Mouse (Mus musculus): ENCODE results near the gene Hrc.
A peak's percentile ranks its signal among the peaks of the same experiment; 100 is the strongest.

Gene Hrc

DNA sequence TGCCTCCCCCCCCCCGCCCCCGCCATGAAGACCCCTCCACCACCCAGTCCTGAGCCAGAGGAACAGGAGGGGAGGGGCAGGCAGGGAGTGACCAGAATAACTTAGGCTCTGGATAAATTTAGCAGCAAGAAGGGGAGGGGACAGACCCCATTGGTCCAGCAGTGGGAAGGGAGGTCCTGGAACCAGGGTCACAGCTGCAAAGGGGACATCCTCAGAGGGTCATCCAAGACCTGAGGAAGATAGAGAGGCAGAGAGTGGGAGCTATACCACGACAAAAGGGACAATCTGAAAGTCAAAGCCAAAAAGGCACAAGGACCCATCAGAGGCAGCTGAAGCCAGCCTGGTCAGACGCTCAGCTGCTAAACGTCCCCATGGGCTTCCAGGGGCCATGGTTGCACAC is at the start of gene Hrc:
Gene Hrc, plus strand, starts transcription at position 235 of the 400 bp plus-strand sequence.
- no peak for DNase-seq (ENCODE audit: extremely low spot score, low read depth, low spot score)

GRCm38 (mm10) chr7:45286486-45286885 is 48.6 kb upstream of the Hrc start:
- DNase-seq (ENCODE audit: extremely low spot score, low read depth, low spot score): no peak

- DNase-seq (ENCODE audit: extremely low spot score, low read depth, low spot score): no peak
These were observed 38.5 kb upstream of the Hrc start for GRCm38 (mm10) chr7:45296626-45297025.

DNA sequence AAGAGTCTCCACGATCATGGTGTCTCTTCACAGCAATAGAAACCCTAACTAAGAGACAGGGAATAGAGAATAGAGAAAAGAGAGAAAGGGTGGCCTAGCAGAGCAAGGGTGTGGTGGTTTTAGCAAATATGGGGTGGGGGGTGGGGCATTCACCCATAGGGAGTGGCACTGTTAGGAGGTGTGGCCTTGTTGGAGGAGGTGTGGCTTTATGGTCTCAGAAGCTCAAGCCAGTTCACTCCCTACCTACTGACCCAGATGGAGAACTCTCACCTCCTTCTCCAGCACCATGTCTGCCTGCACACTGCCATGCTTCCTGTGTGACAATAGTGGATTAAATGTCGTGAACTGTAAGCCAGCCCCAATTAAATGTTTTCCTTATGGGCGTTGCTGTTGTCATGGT is 37.5 kb upstream of the Hrc start:
- DNase-seq (ENCODE audit: extremely low spot score, low read depth, low spot score): no peak

DNA sequence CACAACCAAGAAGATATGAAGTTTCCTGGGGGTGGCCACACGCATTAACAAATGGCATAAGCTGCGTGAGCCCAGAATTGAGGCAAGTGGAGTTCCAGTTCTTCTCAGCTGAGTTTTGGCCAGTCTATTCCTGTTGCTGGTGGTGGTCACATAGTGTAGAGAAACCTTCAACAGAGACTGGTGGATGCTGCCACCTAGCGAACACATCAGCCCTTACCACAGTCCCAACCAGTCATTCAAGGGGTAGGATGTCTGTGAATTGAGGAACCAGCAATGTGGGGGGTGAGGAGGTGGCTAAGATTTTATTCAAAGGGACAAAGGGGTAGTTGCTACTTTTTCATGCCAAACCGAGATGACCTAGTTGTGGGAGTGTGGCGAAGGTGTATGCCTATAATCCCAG is 35.3 kb upstream of the Hrc start:
- peak; percentile 42 for DNase-seq (ENCODE audit: extremely low spot score, low read depth, low spot score)

DNA sequence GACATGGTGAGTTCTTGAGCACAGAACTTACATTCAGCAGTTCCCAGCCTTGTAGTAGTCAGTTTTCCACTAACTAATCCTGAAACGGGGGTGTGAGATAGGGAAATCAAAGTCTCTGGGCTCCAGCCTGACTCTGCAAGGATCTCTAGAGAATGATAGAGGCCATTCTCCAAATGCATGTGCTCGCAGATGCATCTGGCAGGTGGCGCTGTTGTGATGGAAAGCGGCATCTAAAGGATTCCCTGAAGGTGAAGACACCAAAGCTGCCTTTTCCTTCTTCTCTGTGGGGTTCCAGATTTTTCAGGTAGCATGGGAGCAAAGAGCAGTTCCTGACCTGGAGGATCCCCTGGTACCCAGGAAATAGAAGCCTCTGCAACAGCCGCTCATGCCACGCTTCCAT is 34.8 kb upstream of the Hrc start:
- no peak for DNase-seq (ENCODE audit: extremely low spot score, low read depth, low spot score)

DNA sequence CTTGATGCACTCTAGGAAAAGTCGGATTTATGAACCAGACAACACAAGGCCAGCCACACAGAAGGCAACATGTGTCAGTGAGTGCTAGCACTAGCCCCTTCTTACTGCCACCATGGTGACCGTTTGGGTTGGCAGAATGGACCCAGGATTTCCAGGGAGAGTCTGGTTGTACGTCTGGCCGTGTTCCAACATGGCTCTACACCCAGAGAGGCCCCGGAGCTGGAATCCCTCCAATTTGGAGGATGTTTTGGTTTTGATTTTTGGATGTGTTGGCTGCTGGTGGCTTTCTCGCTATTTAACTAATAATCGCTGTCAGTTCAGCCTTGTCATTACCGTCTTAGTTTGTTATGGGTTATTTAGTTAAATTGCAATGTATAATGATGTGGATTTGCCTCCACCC is 32.5 kb upstream of the Hrc start:
- DNase-seq (ENCODE audit: extremely low spot score, low read depth, low spot score): no peak

GRCm38 (mm10) chr7:45304869-45305268 is 30.2 kb upstream of the Hrc start:
- DNase-seq (ENCODE audit: extremely low spot score, low read depth, low spot score): no peak

GRCm38 (mm10) chr7:45305275-45305674 is 29.8 kb upstream of the Hrc start:
- no peak for DNase-seq (ENCODE audit: extremely low spot score, low read depth, low spot score)

- no peak for DNase-seq (ENCODE audit: extremely low spot score, low read depth, low spot score)
These were observed 26.4 kb upstream of the Hrc start for GRCm38 (mm10) chr7:45308551-45309240.

- DNase-seq (ENCODE audit: extremely low spot score, low read depth, low spot score): no peak
These were observed 25.6 kb upstream of the Hrc start for GRCm38 (mm10) chr7:45309455-45309854.

GRCm38 (mm10) chr7:45312023-45312422 is 23.1 kb upstream of the Hrc start:
- no peak for DNase-seq (ENCODE audit: extremely low spot score, low read depth, low spot score)

GRCm38 (mm10) chr7:45312686-45313453 is 22.2 kb upstream of the Hrc start:
- no peak for DNase-seq (ENCODE audit: extremely low spot score, low read depth, low spot score)

GRCm38 (mm10) chr7:45313495-45313894 is 21.6 kb upstream of the Hrc start:
- no peak for DNase-seq (ENCODE audit: extremely low spot score, low read depth, low spot score)

DNA sequence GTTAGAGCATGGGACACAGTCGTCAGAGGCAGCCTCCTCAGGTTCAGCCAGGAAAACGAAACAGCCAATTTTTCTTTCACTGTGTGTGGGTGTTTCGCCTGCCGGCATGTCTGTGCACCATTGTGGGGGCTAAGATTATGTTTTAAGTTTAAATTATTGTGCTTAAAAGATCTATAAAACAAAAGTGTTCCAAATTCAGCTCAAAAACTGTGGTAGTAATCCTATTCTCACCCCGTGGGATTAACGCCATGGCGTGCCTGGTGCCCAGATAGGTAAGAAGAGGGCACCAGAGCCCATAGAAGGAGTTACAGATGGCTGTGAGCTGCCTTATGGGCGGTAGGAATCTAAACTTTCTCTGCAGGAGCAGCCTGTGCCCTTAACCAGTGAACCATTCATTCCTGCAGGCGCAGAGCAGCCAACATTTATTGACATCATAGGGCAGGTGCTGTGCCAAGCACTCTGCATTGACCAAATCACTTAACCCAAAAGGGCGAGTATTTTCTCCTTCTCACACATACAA is 19.8 kb upstream of the Hrc start:
- DNase-seq (ENCODE audit: extremely low spot score, low read depth, low spot score): no peak

GRCm38 (mm10) chr7:45316536-45316935 is 18.6 kb upstream of the Hrc start:
- no peak for DNase-seq (ENCODE audit: extremely low spot score, low read depth, low spot score)

DNA sequence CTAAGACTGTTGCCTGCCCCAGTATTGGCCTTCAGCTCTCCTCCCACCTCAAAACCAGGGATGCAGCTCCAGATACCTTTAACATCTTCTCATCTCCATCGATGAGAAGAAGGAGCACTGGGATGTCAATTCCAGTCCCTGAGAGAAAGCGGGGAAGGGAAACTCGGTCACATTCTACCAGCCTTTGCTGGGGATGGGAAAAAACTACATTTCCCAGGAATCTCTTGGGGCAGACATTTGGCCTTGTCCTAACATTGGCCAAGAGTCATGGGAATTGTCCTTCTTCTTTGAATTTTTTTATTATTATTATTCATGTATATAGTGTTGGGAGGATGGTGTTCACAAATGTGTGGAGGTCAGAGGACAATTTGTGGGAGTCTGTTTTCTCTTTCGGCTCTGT is 12.8 kb upstream of the Hrc start:
- no peak for DNase-seq (ENCODE audit: extremely low spot score, low read depth, low spot score)

GRCm38 (mm10) chr7:45323069-45323468 is 12.0 kb upstream of the Hrc start:
- no peak for DNase-seq (ENCODE audit: extremely low spot score, low read depth, low spot score)

DNA sequence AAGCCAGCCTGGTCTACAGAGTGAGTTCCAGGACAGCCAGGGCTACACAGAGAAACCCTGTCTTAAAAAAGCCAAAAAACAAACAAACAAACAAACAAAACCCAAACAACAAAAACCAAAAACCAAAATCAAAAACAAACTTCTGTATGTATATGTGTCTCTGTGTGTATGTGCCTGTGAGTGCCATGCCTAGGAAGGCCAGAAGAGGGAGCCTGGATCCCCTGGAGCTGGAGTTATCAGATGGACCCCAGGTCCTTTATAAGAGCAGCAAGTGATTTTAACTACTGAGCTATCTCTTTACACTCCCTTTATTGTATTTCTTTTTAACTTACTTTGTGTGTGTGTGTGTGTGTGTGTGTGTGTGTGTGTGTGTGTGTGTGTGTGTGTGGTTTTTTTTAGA is 9.3 kb upstream of the Hrc start:
- DNase-seq (ENCODE audit: extremely low spot score, low read depth, low spot score): no peak

DNA sequence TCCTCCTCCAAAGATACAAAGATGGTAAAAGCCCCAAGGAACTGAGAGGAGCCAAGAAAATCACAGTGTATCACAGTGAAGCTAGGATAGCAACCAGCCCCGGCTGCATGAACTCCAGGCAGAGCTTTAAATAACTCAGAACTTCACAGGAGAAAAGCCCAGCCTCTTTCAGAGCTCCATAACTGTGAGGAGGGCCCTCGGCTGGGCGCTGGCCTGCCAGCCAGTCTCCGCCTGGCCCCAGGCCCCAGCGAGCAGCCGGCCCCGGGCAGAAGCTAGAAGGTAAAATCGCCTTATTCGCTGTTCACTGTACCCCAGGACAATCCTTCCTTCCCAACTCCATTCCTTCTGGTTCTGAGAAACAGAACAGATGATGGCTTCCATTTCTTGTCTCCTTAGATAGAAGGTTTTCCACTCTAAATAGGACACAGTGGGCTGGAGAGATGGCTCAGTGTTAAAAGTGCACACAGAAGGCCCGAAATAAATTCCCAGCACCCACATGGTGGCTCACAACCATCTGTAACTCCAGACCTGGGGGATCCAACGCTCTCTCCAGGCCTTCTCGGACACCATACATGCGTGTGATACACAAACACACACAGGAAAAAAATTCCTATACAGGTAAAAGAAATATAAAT is 6.1 kb upstream of the Hrc start:
- no peak for DNase-seq (ENCODE audit: extremely low spot score, low read depth, low spot score)

- DNase-seq (ENCODE audit: extremely low spot score, low read depth, low spot score): no peak
These were observed 3.6 kb upstream of the Hrc start for GRCm38 (mm10) chr7:45331502-45331901.

All from hindlimb bud, embryonic 11.5 days (tissue).